Mouse (Mus musculus) hindbrain, embryonic 13.5 days (tissue): ENCODE results near the gene Dnah1. TPM values are rescaled to one million over a fixed set of nuclear protein-coding genes. Genes with fewer than 3 reads are reported as not detected.

Experiments used
- polyA plus RNA-seq: library from polyadenylated mRNA; unstranded; fragments of >200 nt; fragmentation: Nextera tagmentation; extraction: Ambion mirVana; gene quantifications from 2 replicates; pipeline ENCODE4 v1.2.1, GENCODE M21; 2015

The Dnah1 gene
- polyA plus RNA-seq, 1 experiment from 2014 or later, result 4.1 TPM

Other genes starting within 250 kb of the Dnah1 start
- gene Smim4, start 194.9 kb downstream of the Dnah1 start, polyA plus RNA-seq, result 83.1 and 83.2 TPM in 2 replicates
- 273 and 282 TPM in 2 replicates for gene Nt5dc2, start 192.8 kb downstream of the Dnah1 start, polyA plus RNA-seq
- gene Stab1, start 155.3 kb downstream of the Dnah1 start, polyA plus RNA-seq, result 24.8 and 25.2 TPM in 2 replicates
- 7.3 and 9.1 TPM in 2 replicates for gene Tnnc1, start 115.6 kb downstream of the Dnah1 start, polyA plus RNA-seq
- 315 and 334 TPM in 2 replicates for gene Nisch, start 107.0 kb downstream of the Dnah1 start, polyA plus RNA-seq
- 0.84 and 0.90 TPM in 2 replicates for gene Sema3g, start 106.0 kb downstream of the Dnah1 start, polyA plus RNA-seq
- gene Phf7, start 72.6 kb downstream of the Dnah1 start, polyA plus RNA-seq, result 11.9 and 13.6 TPM in 2 replicates
- 114 and 117 TPM in 2 replicates for gene Bap1, start 72.4 kb downstream of the Dnah1 start, polyA plus RNA-seq
- 70.5 and 76.3 TPM in 2 replicates for gene Capn7, start 12.7 kb upstream of the Dnah1 start, polyA plus RNA-seq
- 140 and 142 TPM in 2 replicates for gene Sh3bp5, start 112.2 kb upstream of the Dnah1 start, polyA plus RNA-seq
- gene Eaf1, start 170.5 kb upstream of the Dnah1 start, polyA plus RNA-seq, result 9.6 and 10.9 TPM in 2 replicates
- gene Mettl6, start 171.1 kb upstream of the Dnah1 start, polyA plus RNA-seq, result 54.1 and 55.0 TPM in 2 replicates